ENCODE assay signal across 8 mouse cellular contexts in genomic region chr4:155774280-155774754, GRCm38 (mm10). TPM values are rescaled to one million over a fixed set of nuclear protein-coding genes. Genes with fewer than 3 reads are reported as not detected.
A peak's percentile ranks its signal among the peaks of the same experiment; 100 is the strongest.
DNase-seq lines count a peak whose midpoint lies in the region; ATAC-seq and TF ChIP-seq lines count a peak whose summit lies in the region.

Gene Vwa1 (minus strand): TSS chr4:155774698.

- no peaks in the 10 kb centered on the region for H3K79me2 ChIP-seq in CH12.LX (replicated peaks; ENCODE audit: control insufficient read depth, extremely low read depth, insufficient read depth, poor library complexity, severe bottlenecking)

- no peak within 1 kb of the TSS for H3K27ac ChIP-seq in CH12.LX (ENCODE audit: insufficient read depth, low read depth)
- 0 out of 2 replicates have a peak within 1 kb of the TSS, but pooled peaks have one; percentile 9 for H3K27ac ChIP-seq in forebrain, embryonic 12.5 days
- H3K27ac ChIP-seq in heart, embryonic 16.5 days (ENCODE audit: low read length), result peak within 1 kb of the TSS; percentile 86
- no peak within 1 kb of the TSS for H3K27ac ChIP-seq in liver, embryonic 16.5 days (ENCODE audit: low read length)
- H3K27ac ChIP-seq in neural tube, embryonic 14.5 days (ENCODE audit: low read depth, low read length), result peak within 1 kb of the TSS; percentile 74

- TF ChIP-seq RAD21 in CH12.LX (IDR thresholded peaks at IDR 0.05; ENCODE audit: low read depth, low read length), result no peak

- peak within 1 kb of the TSS in 2 of 3 experiments; percentile 12 to 42 for H3K4me3 ChIP-seq in CH12.LX (replicated peaks in 1 of 3; ENCODE audit: low read depth in 2 of 3, low read length in 2 of 3, poor library complexity in 1 of 3)
- H3K4me3 ChIP-seq in forebrain, embryonic 12.5 days (replicated peaks), result peak within 1 kb of the TSS; percentile 34
- H3K4me3 ChIP-seq in heart, embryonic 16.5 days (ENCODE audit: low read length), result peak within 1 kb of the TSS; percentile 42
- H3K4me3 ChIP-seq in liver, embryonic 16.5 days (ENCODE audit: low read depth, low read length), result peak within 1 kb of the TSS; percentile 41
- H3K4me3 ChIP-seq in neural tube, embryonic 14.5 days (ENCODE audit: low read depth, low read length), result peak within 1 kb of the TSS; percentile 30

- peak; percentile 72 for DNase-seq in CH12.LX (ENCODE audit: extremely low read depth)
- peak; percentile 65 for DNase-seq in c-Kit-positive CD71-positive TER-119-positive erythroid progenitor cells, embryonic 14.5 days (ENCODE audit: low spot score)
- DNase-seq in kidney, postnatal 25 days, result peak; percentile 95
- peak; percentile 85 for DNase-seq in testis, postnatal 14 days (ENCODE audit: low spot score)

- dilution Hi-C loops in CH12.LX (cut with MboI; ENCODE audit: extremely low pct_ligation_motif_present, extremely low pct_unique_long_range_greater_than_20kb, low sequenced_read_pairs), result no loop called here

- 2% methylated on average over 35 of the region's 35 CpGs for WGBS in forebrain, embryonic 12.5 days
- WGBS in heart, embryonic 16.5 days, result under 1% methylated on average over 35 of the region's 35 CpGs
- WGBS in liver, embryonic 16.5 days (ENCODE audit: insufficient replicate concordance), result under 1% methylated on average over 35 of the region's 35 CpGs
- WGBS in neural tube, embryonic 14.5 days, result under 1% methylated on average over 35 of the region's 35 CpGs

- peak; percentile 76 for ATAC-seq in forebrain, embryonic 12.5 days (ENCODE audit: low FRiP score)
- peak; percentile 77 for ATAC-seq in heart, embryonic 16.5 days (replicated peaks; ENCODE audit: extremely low read depth, insufficient read depth, low FRiP score)
- peak; percentile 68 for ATAC-seq in liver, embryonic 16.5 days (ENCODE audit: low read depth)
- peak; percentile 82 for ATAC-seq in neural tube, embryonic 14.5 days (ENCODE audit: low read depth)

- H3K4me1 ChIP-seq in CH12.LX (ENCODE audit: control insufficient read depth in 1 of 2, insufficient read depth in 2 of 2), result peaks cover 21 to 45% of the 10 kb centered on the region in 2 experiments
- peaks cover 25% of the 10 kb centered on the region for H3K4me1 ChIP-seq in forebrain, embryonic 12.5 days
- peaks cover 41% of the 10 kb centered on the region for H3K4me1 ChIP-seq in heart, embryonic 16.5 days (ENCODE audit: control insufficient read depth, insufficient read depth, low read length)
- peaks cover 28% of the 10 kb centered on the region for H3K4me1 ChIP-seq in liver, embryonic 16.5 days (ENCODE audit: control insufficient read depth, low read depth, low read length)
- H3K4me1 ChIP-seq in neural tube, embryonic 14.5 days (ENCODE audit: control insufficient read depth, insufficient read depth, low read length), result peaks cover 18% of the 10 kb centered on the region; the same call in 1 of the 2 replicates

- no peaks in the 10 kb centered on the region for H3K36me3 ChIP-seq in CH12.LX (replicated peaks in 1 of 2; ENCODE audit: control insufficient read depth in 1 of 2, insufficient read depth in 1 of 2, low read length in 1 of 2)
- H3K36me3 ChIP-seq in forebrain, embryonic 12.5 days (replicated peaks), result no peaks in the 10 kb centered on the region
- no peaks in the 10 kb centered on the region for H3K36me3 ChIP-seq in heart, embryonic 16.5 days (ENCODE audit: control insufficient read depth, insufficient read depth)
- no peaks in the 10 kb centered on the region for H3K36me3 ChIP-seq in liver, embryonic 16.5 days (ENCODE audit: control insufficient read depth, insufficient read depth)
- no peaks in the 10 kb centered on the region for H3K36me3 ChIP-seq in neural tube, embryonic 14.5 days (ENCODE audit: control insufficient read depth, insufficient read depth, low read length)

- H3K9me3 ChIP-seq in CH12.LX (replicated peaks; ENCODE audit: low read length), result no peaks in the 10 kb centered on the region
- no peaks in the 10 kb centered on the region for H3K9me3 ChIP-seq in forebrain, embryonic 12.5 days
- no peaks in the 10 kb centered on the region for H3K9me3 ChIP-seq in heart, embryonic 16.5 days (replicated peaks; ENCODE audit: control insufficient read depth, low read length)
- H3K9me3 ChIP-seq in liver, embryonic 16.5 days (replicated peaks; ENCODE audit: control insufficient read depth, low read length), result no peaks in the 10 kb centered on the region
- H3K9me3 ChIP-seq in neural tube, embryonic 14.5 days (ENCODE audit: control insufficient read depth, low read length), result no peaks in the 10 kb centered on the region

- peaks cover 45% of the 10 kb centered on the region for H3K27me3 ChIP-seq in CH12.LX (replicated peaks)
- peaks cover 67% of the 10 kb centered on the region for H3K27me3 ChIP-seq in forebrain, embryonic 12.5 days
- H3K27me3 ChIP-seq in heart, embryonic 16.5 days (ENCODE audit: control insufficient read depth, insufficient read depth, low read length), result peaks cover 22% of the 10 kb centered on the region
- H3K27me3 ChIP-seq in liver, embryonic 16.5 days (ENCODE audit: control insufficient read depth, insufficient read depth, low read depth, low read length), result peaks cover 51% of the 10 kb centered on the region
- H3K27me3 ChIP-seq in neural tube, embryonic 14.5 days (ENCODE audit: control insufficient read depth, insufficient read depth, low read length), result 0 out of 2 replicates have a peak, but pooled peaks cover 3% of the 10 kb centered on the region

- TF ChIP-seq CTCF in CH12.LX (conservative IDR thresholded peaks at IDR 0.05 in 1 of 2, IDR thresholded peaks at IDR 0.05 in 1 of 2; ENCODE audit: low read depth in 2 of 2, low read length in 2 of 2), result no peak

- TF ChIP-seq EP300 in CH12.LX (IDR thresholded peaks at IDR 0.05; ENCODE audit: low read length), result 0 out of 2 replicates have a peak, but pooled peaks have one; percentile 12

- H3K4me2 ChIP-seq in CH12.LX (ENCODE audit: insufficient read depth, low read depth, poor library complexity, severe bottlenecking), result peak within 1 kb of the TSS; percentile 79
- peak within 1 kb of the TSS; percentile 60 for H3K4me2 ChIP-seq in forebrain, embryonic 12.5 days
- H3K4me2 ChIP-seq in heart, embryonic 16.5 days (ENCODE audit: low read depth, low read length), result peak within 1 kb of the TSS; percentile 65
- H3K4me2 ChIP-seq in liver, embryonic 16.5 days (ENCODE audit: low read depth, low read length), result peak within 1 kb of the TSS; percentile 68
- peak within 1 kb of the TSS; percentile 60 for H3K4me2 ChIP-seq in neural tube, embryonic 14.5 days (ENCODE audit: low read depth, low read length)

- H3K9ac ChIP-seq in CH12.LX (ENCODE audit: insufficient read depth, low read depth), result no peak within 1 kb of the TSS
- H3K9ac ChIP-seq in forebrain, embryonic 12.5 days, result peak within 1 kb of the TSS; percentile 33; the same call in 1 of the 2 replicates
- peak within 1 kb of the TSS; percentile 49 for H3K9ac ChIP-seq in heart, embryonic 16.5 days (ENCODE audit: low read length)
- no peak within 1 kb of the TSS for H3K9ac ChIP-seq in liver, embryonic 16.5 days (ENCODE audit: low read depth, low read length)
- peak within 1 kb of the TSS; percentile 46 for H3K9ac ChIP-seq in neural tube, embryonic 14.5 days (replicated peaks; ENCODE audit: low read depth, low read length)

- peak; percentile 43; the same call in 1 of the 2 replicates for TF ChIP-seq POLR2A in CH12.LX (IDR thresholded peaks at IDR 0.05; ENCODE audit: low read depth, low read length)

- in situ Hi-C loops in CH12.LX (cut with MboI; ENCODE audit: low pct_ligation_motif_present, low pct_unique_long_range_greater_than_20kb, low sequenced_read_pairs), result no loop called here

TF ChIP-seq in CH12.LX, 34 proteins besides CTCF, POLR2A, EP300 and RAD21 (continues in another document):
- TF ChIP-seq JUN (IDR thresholded peaks at IDR 0.05; ENCODE audit: insufficient read depth, low read depth, low read length) (no peak), USF2 (conservative IDR thresholded peaks at IDR 0.05; ENCODE audit: low read depth, low read length) (no peak), E2F4 (IDR thresholded peaks at IDR 0.05; ENCODE audit: insufficient replicate concordance, low read depth, low read length) (no peak), KAT2A (IDR thresholded peaks at IDR 0.05; ENCODE audit: insufficient replicate concordance, low read length) (no peak), ZMIZ1 (IDR thresholded peaks at IDR 0.05; ENCODE audit: low read depth, low read length) (0 out of 2 replicates have a peak, but pooled peaks have one; percentile 46), NRF1 (IDR thresholded peaks at IDR 0.05; ENCODE audit: low read depth, low read length) (peak; percentile 62; the same call in 1 of the 2 replicates), ZKSCAN1 (IDR thresholded peaks at IDR 0.05; ENCODE audit: borderline replicate concordance, low read depth, low read length) (no peak), MXI1 (IDR thresholded peaks at IDR 0.05; ENCODE audit: low read depth, low read length) (peak; percentile 65), TCF12 (IDR thresholded peaks at IDR 0.05; ENCODE audit: low read depth, low read length) (peak; percentile 32; the same call in 1 of the 2 replicates), MEF2A (IDR thresholded peaks at IDR 0.05; ENCODE audit: borderline replicate concordance, low read depth, low read length) (peak; percentile 6; the same call in 1 of the 2 replicates), POLR2AphosphoS2 (IDR thresholded peaks at IDR 0.05; ENCODE audit: low read depth, low read length) (no peak), MAFK (IDR thresholded peaks at IDR 0.05; ENCODE audit: insufficient replicate concordance, low read length) (no peak), GABPA (IDR thresholded peaks at IDR 0.05; ENCODE audit: insufficient replicate concordance, low read depth, low read length) (no peak), HCFC1 (IDR thresholded peaks at IDR 0.05; ENCODE audit: low read depth, low read length) (no peak), JUND (conservative IDR thresholded peaks at IDR 0.05; ENCODE audit: low read depth, low read length) (no peak), UBTF (IDR thresholded peaks at IDR 0.05; ENCODE audit: low read depth, low read length) (no peak), MYC (IDR thresholded peaks at IDR 0.05; ENCODE audit: low read depth, low read length) (no peak), SIN3A (IDR thresholded peaks at IDR 0.05; ENCODE audit: low read length) (peak; percentile 43; the same call in 1 of the 2 replicates), ZNF384 (IDR thresholded peaks at IDR 0.05; ENCODE audit: low read depth, low read length) (no peak), PAX5 (IDR thresholded peaks at IDR 0.05; ENCODE audit: low read length) (no peak), SMC3 (IDR thresholded peaks at IDR 0.05; ENCODE audit: low read depth, low read length) (no peak)

RNA-seq across cellular contexts. Expression of gene Vwa1, which starts in this region (rescaled TPM):
- total RNA-seq in CH12.LX (2012; rRNA removed), result 1.2 and 1.8 TPM in 2 replicates
- 0.12 and 0.15 TPM in 2 replicates for total RNA-seq in CH12.LX (2014; rRNA removed)
- 0.12 and 0.13 TPM in 2 replicates for polyA plus RNA-seq in CH12.LX (2012; ENCODE audit: insufficient read length, low read depth)
- 9.8 and 11.5 TPM in 2 replicates for polyA plus RNA-seq in forebrain, embryonic 12.5 days (2016; fragmentation: Nextera tagmentation; extraction: Ambion mirVana)
- 8.3 and 8.7 TPM in 2 replicates for polyA plus RNA-seq in heart, embryonic 16.5 days (2015; fragmentation: Nextera tagmentation; extraction: Ambion mirVana)
- 0.28 and 0.34 TPM in 2 replicates for polyA plus RNA-seq in liver, embryonic 16.5 days (2015; fragmentation: Nextera tagmentation; extraction: Ambion mirVana)
- polyA plus RNA-seq in neural tube, embryonic 14.5 days (2014; fragmentation: Nextera tagmentation; extraction: Ambion mirVana), result 17.4 and 23.1 TPM in 2 replicates

Comparison
In these comparisons a context has a peak if more than half of its experiments do, and no peak if none do; other contexts are left out.
1. Peak in ATAC-seq, H3K4me3 ChIP-seq and H3K4me2 ChIP-seq in liver, embryonic 16.5 days; RNA of the gene not detected or under 1 TPM.
2. H3K27ac ChIP-seq: peak in forebrain, embryonic 12.5 days (single experiment), heart, embryonic 16.5 days (single experiment) and neural tube, embryonic 14.5 days (single experiment); none in CH12.LX (single experiment) and liver, embryonic 16.5 days (single experiment).
3. H3K9ac ChIP-seq: peak in forebrain, embryonic 12.5 days (single experiment), heart, embryonic 16.5 days (single experiment) and neural tube, embryonic 14.5 days (single experiment); none in CH12.LX (single experiment) and liver, embryonic 16.5 days (single experiment).
4. Peak in every context shown above with its lines, with median percentiles within 50 percentile points of each other: DNase-seq, H3K4me2 ChIP-seq, H3K4me3 ChIP-seq and ATAC-seq.